Mouse (Mus musculus) midbrain, embryonic 11.5 days (tissue): ENCODE results near the gene Spata9. TPM values are rescaled to one million over a fixed set of nuclear protein-coding genes. Genes with fewer than 3 reads are reported as not detected.

Experiments
- ATAC-seq: fragments of 200-750 bp; cut with Nextera tagmentation; 2 replicates; pipeline ENCODE4 v1.8.0; 2017; ENCODE audit warnings: moderate TSS enrichment, moderate library complexity; ENCODE audit not compliant: low FRiP score
- DNase-seq: peaks from one replicate; pipeline ENCODE4 v3.0.0; 2015; ENCODE audit warnings: low spot score; ENCODE audit errors: missing footprints
- H3K27ac ChIP-seq: fragments of 300-500 bp; sonication (generic); 2 replicates; pipeline ENCODE4 v1.5.1; 2014; ENCODE audit warnings: low read depth, low read length
- H3K27me3 ChIP-seq: fragments of 300-500 bp; sonication (generic); 2 replicates; pipeline ENCODE4 v1.6.1; 2014; ENCODE audit warnings: mild to moderate bottlenecking, low read length, moderate library complexity, mixed read lengths; ENCODE audit not compliant: control insufficient read depth, insufficient read depth
- H3K36me3 ChIP-seq: fragments of 300-500 bp; sonication (generic); 2 replicates; pipeline ENCODE4 v1.6.1; 2014; ENCODE audit warnings: mild to moderate bottlenecking, low read length, moderate library complexity, mixed read lengths; ENCODE audit not compliant: control insufficient read depth, insufficient read depth
- H3K4me1 ChIP-seq: fragments of 300-500 bp; sonication (generic); 2 replicates; pipeline ENCODE4 v1.6.1; 2014; ENCODE audit warnings: low read length; ENCODE audit not compliant: control insufficient read depth, insufficient read depth
- H3K4me2 ChIP-seq: fragments of 300-500 bp; sonication (generic); 2 replicates; pipeline ENCODE4 v1.6.1; 2014; ENCODE audit warnings: mild to moderate bottlenecking, moderate library complexity
- H3K4me3 ChIP-seq: fragments of 300-500 bp; sonication (generic); 2 replicates; pipeline ENCODE4 v1.5.1; 2014; ENCODE audit warnings: low read depth, low read length
- H3K9ac ChIP-seq: fragments of 300-500 bp; sonication (generic); 2 replicates; pipeline ENCODE4 v1.6.1; 2014; ENCODE audit warnings: low read length
- H3K9me3 ChIP-seq: fragments of 300-500 bp; sonication (generic); 2 replicates; pipeline ENCODE4 v1.6.1; 2016; ENCODE audit warnings: low read length; ENCODE audit not compliant: control insufficient read depth
- WGBS: fragments of 180-500 bp; shearing (Covaris S2); extraction: QIAGEN DNeasy Blood & Tissue Kit; methylation state at CpG from one replicate; pipeline ENCODE4 v1.1.7; 2014; 5-methylcytosine and 5-hydroxymethylcytosine counted together
- polyA plus RNA-seq: library from polyadenylated mRNA; unstranded; fragments of >200 nt; fragmentation: Nextera tagmentation; extraction: Ambion mirVana; gene quantifications from 2 replicates; pipeline ENCODE4 v1.2.1, GENCODE M21; 2014

The Spata9 gene
- polyA plus RNA-seq, 1 experiment from 2014 or later, result 0.72 TPM

DNA sequence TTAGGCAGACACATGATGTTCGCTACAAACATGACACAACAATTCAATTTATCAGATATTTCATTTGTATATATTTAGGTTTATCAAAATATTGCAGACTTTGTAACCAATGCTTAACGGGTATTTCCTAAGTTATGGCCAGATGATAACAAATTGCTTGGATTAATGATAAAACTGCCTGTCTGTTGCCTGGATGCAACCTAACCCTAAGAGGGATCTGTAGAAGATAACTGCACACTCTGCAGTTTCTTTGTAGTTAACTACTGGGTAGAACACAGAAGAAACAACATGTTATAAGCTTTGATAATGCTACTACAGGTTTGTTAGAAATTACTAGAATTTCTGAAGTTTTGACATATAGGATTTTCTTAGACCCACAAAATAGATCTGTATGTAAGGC is 9.3 kb downstream of the Spata9 start:
- H3K4me1 ChIP-seq, result no peaks in the 10 kb centered on the region
- H3K4me2 ChIP-seq, result no peak overlapping the region
- no peak for ATAC-seq
- H3K27me3 ChIP-seq, result no peaks in the 10 kb centered on the region
- no peak for DNase-seq
- WGBS, result 94% methylated on average over 2 of the region's 2 CpGs
- no peaks in the 10 kb centered on the region for H3K9me3 ChIP-seq
- no peak overlapping the region for H3K4me3 ChIP-seq
- H3K9ac ChIP-seq, result no peak overlapping the region
- H3K36me3 ChIP-seq, result no peaks in the 10 kb centered on the region
- no peak overlapping the region for H3K27ac ChIP-seq

DNA sequence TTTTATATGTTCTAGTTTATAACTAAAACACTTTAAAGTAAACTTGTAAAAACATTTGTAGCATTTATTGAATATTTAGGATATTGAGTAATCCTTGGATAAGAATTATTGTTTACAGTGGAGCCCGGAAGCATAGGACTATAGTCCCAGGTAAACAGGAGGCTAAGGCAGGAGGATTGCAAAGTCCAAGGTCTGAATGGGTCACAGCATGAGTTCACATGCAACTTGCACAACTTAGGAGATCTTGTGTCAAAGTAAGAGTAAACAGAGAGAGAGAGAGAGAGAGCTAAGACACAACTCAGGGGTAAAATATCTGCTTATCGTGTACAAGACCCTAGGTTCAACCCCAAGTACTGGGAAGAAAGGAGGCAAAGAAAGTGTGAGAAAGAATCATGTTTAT is 9.7 kb downstream of the Spata9 start:
- Histone ChIP-seq H3K27ac (no peak overlapping the region), H3K9me3 (no peaks in the 10 kb centered on the region), H3K4me1 (no peaks in the 10 kb centered on the region), H3K36me3 (no peaks in the 10 kb centered on the region), H3K4me3 (no peak overlapping the region), H3K27me3 (no peaks in the 10 kb centered on the region), H3K9ac (no peak overlapping the region), H3K4me2 (no peak overlapping the region)
- 83% methylated on average over 2 of the region's 2 CpGs for WGBS
- no peak for ATAC-seq
- no peak for DNase-seq

DNA sequence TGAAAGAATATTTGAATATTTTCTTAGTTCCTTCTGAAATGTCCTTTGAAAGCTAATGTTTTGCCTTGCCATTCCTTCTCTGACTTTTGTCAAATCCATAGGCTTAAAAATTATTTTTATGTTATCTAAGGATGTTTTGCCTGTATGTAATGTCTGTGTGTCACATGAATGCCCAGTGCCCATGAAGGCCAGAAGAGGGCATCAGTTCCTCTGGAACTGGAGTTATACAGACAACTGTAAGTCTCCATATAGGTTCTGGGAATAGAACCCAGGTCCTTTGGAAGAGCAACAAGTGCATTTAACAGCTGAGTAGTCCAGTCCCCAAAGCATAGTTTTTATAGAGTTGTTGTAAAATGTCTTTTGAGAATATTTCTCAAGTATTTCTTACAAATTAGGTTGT is 15.0 kb downstream of the Spata9 start:
- Histone ChIP-seq H3K9me3 (no peaks in the 10 kb centered on the region), H3K27ac (no peak overlapping the region), H3K4me2 (no peak overlapping the region), H3K36me3 (no peaks in the 10 kb centered on the region), H3K27me3 (no peaks in the 10 kb centered on the region), H3K4me3 (no peak overlapping the region), H3K9ac (no peak overlapping the region), H3K4me1 (no peaks in the 10 kb centered on the region)
- DNase-seq (no peak), ATAC-seq (no peak)

DNA sequence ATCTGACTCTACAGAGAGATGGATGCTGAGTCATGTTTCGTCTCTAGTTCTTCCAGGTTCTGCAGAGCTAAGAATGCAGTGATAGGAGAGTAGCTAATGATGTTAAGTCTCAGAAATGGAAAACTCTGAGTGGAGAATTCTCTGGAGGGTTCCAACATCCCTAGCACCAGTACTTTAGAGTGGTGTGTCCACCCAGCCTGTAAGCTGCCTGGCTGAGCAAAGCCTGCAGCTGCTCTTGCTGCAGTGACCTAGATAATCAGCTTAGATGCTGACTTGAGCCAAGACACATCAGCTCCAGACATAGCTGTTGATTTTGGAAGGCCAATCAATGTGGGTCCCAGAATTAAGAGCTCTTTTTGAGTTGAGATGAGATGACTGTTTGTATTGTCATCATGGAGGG is 21.1 kb downstream of the Spata9 start:
- H3K9ac ChIP-seq, result no peak overlapping the region
- H3K4me1 ChIP-seq, result no peaks in the 10 kb centered on the region
- H3K4me3 ChIP-seq, result no peak overlapping the region
- DNase-seq, result no peak
- no peak overlapping the region for H3K4me2 ChIP-seq
- no peaks in the 10 kb centered on the region for H3K27me3 ChIP-seq
- H3K9me3 ChIP-seq, result no peaks in the 10 kb centered on the region
- H3K27ac ChIP-seq, result no peak overlapping the region
- no peak for ATAC-seq
- 91% methylated on average over 1 of the region's 1 CpGs for WGBS
- H3K36me3 ChIP-seq, result no peaks in the 10 kb centered on the region

- ATAC-seq (peak; percentile 89), DNase-seq (no peak)
- H3K4me1 ChIP-seq, result no peaks in the 10 kb centered on the region
- H3K27ac ChIP-seq, result no peak overlapping the region
- H3K9ac ChIP-seq, result no peak overlapping the region
- H3K9me3 ChIP-seq, result no peaks in the 10 kb centered on the region
- H3K36me3 ChIP-seq, result no peaks in the 10 kb centered on the region
- no peaks in the 10 kb centered on the region for H3K27me3 ChIP-seq
- H3K4me2 ChIP-seq, result no peak overlapping the region
- H3K4me3 ChIP-seq, result no peak overlapping the region
- WGBS, result 66% methylated on average over 9 of the region's 9 CpGs
These were observed 25.4 kb downstream of the Spata9 start for GRCm38 (mm10) chr13:75992169-75993028.

- no peaks in the 10 kb centered on the region for H3K36me3 ChIP-seq
- 93% methylated on average over 3 of the region's 3 CpGs for WGBS
- no peaks in the 10 kb centered on the region for H3K9me3 ChIP-seq
- H3K27ac ChIP-seq, result no peak overlapping the region
- ATAC-seq, result no peak
- H3K27me3 ChIP-seq, result no peaks in the 10 kb centered on the region
- DNase-seq, result no peak
- no peaks in the 10 kb centered on the region for H3K4me1 ChIP-seq
- H3K4me2 ChIP-seq, result no peak overlapping the region
- H3K4me3 ChIP-seq, result no peak overlapping the region
- no peak overlapping the region for H3K9ac ChIP-seq
These were observed 36.3 kb downstream of the Spata9 start for GRCm38 (mm10) chr13:76003272-76003671.

DNA sequence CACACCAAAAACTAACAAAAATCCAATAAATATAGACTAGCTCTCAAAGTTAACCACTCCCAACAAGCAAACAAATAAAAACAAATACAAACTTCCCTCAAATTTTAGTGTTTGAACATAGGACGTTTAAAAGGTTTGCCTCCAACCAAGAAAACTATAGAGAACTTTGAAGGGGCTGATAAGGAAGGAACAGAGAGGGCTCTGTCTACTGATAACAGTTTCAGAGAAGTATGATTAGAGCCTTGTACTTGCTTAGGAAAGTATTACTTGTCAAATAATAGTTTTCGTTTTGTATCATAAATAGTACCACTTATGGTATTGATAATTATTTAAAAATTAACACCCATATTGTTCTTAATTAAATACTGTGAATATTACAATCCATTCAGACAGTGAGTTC is 47.6 kb downstream of the Spata9 start:
- Histone ChIP-seq H3K36me3 (no peaks in the 10 kb centered on the region), H3K9ac (no peak overlapping the region), H3K9me3 (no peaks in the 10 kb centered on the region), H3K27ac (no peak overlapping the region), H3K4me2 (no peak overlapping the region), H3K4me1 (peaks cover 4% of the 10 kb centered on the region; the same call in 1 of the 2 replicates), H3K4me3 (no peak overlapping the region), H3K27me3 (no peaks in the 10 kb centered on the region)
- WGBS, result 76% methylated on average over 2 of the region's 2 CpGs
- no peak for DNase-seq
- ATAC-seq, result no peak

DNA sequence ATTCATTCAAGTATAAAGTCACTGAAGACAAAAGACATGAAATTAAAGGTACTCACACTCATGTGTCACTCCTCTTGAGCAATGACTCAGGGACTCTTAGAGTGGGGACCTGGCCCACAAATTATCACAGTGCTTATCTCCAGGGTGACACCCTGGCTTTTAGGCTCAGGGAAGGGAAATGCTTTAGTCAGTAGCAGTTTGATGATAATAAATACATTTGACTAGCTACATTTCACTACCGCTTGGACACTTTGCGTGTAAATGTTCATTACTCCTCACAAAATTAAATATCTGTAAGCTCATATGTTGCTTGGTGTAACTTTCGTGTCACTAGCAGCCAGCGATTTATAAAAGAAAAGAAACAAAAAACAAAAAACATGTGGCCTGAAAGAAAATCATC is 50.5 kb downstream of the Spata9 start:
- Histone ChIP-seq H3K27me3 (no peaks in the 10 kb centered on the region), H3K27ac (peak overlapping the region; percentile 38; the same call in 1 of the 2 replicates), H3K4me3 (peak overlapping the region; percentile 50), H3K36me3 (no peaks in the 10 kb centered on the region), H3K4me2 (peak overlapping the region; percentile 52), H3K9me3 (no peaks in the 10 kb centered on the region), H3K4me1 (peaks cover 4% of the 10 kb centered on the region; the same call in 1 of the 2 replicates), H3K9ac (peak overlapping the region; percentile 81)
- DNase-seq (no peak), ATAC-seq (no peak)
- 80% methylated on average over 4 of the region's 4 CpGs for WGBS

GRCm38 (mm10) chr13:76017974-76018843 is 51.3 kb downstream of the Spata9 start, which contains the start of gene Rfesd:
Rfesd (minus strand) TSS chr13:76018719.
- ATAC-seq, result peak; percentile 100
- H3K27me3 ChIP-seq, result no peaks in the 10 kb centered on the region
- 1% methylated on average over 50 of the region's 50 CpGs for WGBS

More at GRCm38 (mm10) chr13:76017974-76018843, 51.3 kb downstream of the Spata9 start, which contains the start of gene Rfesd:
- Histone ChIP-seq H3K4me1 (peaks cover 4% of the 10 kb centered on the region; the same call in 1 of the 2 replicates), H3K9me3 (no peaks in the 10 kb centered on the region), H3K36me3 (no peaks in the 10 kb centered on the region), H3K4me2 (peak within 1 kb of the TSS; percentile 52), H3K4me3 (peak within 1 kb of the TSS; percentile 50), H3K9ac (peak within 1 kb of the TSS; percentile 81), H3K27ac (peak within 1 kb of the TSS; percentile 38)
- DNase-seq, result peak; percentile 100
